Mouse (Mus musculus) thymus, postnatal 36 days (tissue): ENCODE measurements around the gene Ern1.

ENCODE experiments used
- DNase-seq, 2 experiments: peaks; one replicate each; pipeline ENCODE4 v3.0.0; 2022; ENCODE audit warnings: mixed read lengths in 2 of 2

Gene Ern1

GRCm38 (mm10) chr11:106387020-106387419 lies 100.6 kb downstream of the Ern1 start:
- peak; percentile 27 to 39 for DNase-seq

- DNase-seq = no peak
These were observed 101.2 kb downstream of the Ern1 start for GRCm38 (mm10) chr11:106386409-106386808.

- DNase-seq = no peak
These were observed 104.4 kb downstream of the Ern1 start for GRCm38 (mm10) chr11:106383051-106383790.

GRCm38 (mm10) chr11:106382424-106382823 lies 105.2 kb downstream of the Ern1 start:
- no peak for DNase-seq

- DNase-seq = no peak
These were observed 105.8 kb downstream of the Ern1 start for GRCm38 (mm10) chr11:106381883-106382282.

GRCm38 (mm10) chr11:106381011-106381410 lies 106.6 kb downstream of the Ern1 start:
- no peak for DNase-seq

GRCm38 (mm10) chr11:106374979-106375378 lies 112.7 kb downstream of the Ern1 start:
- DNase-seq = peak in 1 of 2 experiments; percentile 44

GRCm38 (mm10) chr11:106374559-106374958 lies 113.1 kb downstream of the Ern1 start:
- DNase-seq = peak; percentile 68 to 87

- DNase-seq = peak in 1 of 2 experiments; percentile 37
These were observed 113.7 kb downstream of the Ern1 start for GRCm38 (mm10) chr11:106373998-106374397.

GRCm38 (mm10) chr11:106366316-106366715 lies 121.3 kb downstream of the Ern1 start:
- DNase-seq = peak; percentile 79 to 80

- DNase-seq = no peak
These were observed 122.3 kb downstream of the Ern1 start, which contains the start of gene Prr29 for GRCm38 (mm10) chr11:106365366-106365765. TSS of gene Prr29 (plus strand) at chr11:106365472.

GRCm38 (mm10) chr11:106364712-106365111 lies 122.9 kb downstream of the Ern1 start:
- no peak for DNase-seq

GRCm38 (mm10) chr11:106359350-106359749 lies 128.3 kb downstream of the Ern1 start:
- DNase-seq = peak; percentile 46 to 53

GRCm38 (mm10) chr11:106355382-106356128 lies 132.1 kb downstream of the Ern1 start:
- peak in 1 of 2 experiments; percentile 27 for DNase-seq

GRCm38 (mm10) chr11:106354181-106354580 lies 133.5 kb downstream of the Ern1 start:
- no peak for DNase-seq

- no peak for DNase-seq
These were observed 134.5 kb downstream of the Ern1 start, which contains the start of gene Scn4a for GRCm38 (mm10) chr11:106353188-106353587. TSS of gene Scn4a (minus strand) at chr11:106353288.

GRCm38 (mm10) chr11:106351941-106352340 lies 135.7 kb downstream of the Ern1 start:
- DNase-seq = no peak

- no peak for DNase-seq
These were observed 136.4 kb downstream of the Ern1 start for GRCm38 (mm10) chr11:106351253-106351652.

- DNase-seq = no peak
These were observed 136.8 kb downstream of the Ern1 start for GRCm38 (mm10) chr11:106350853-106351252.

GRCm38 (mm10) chr11:106349772-106350171 lies 137.9 kb downstream of the Ern1 start:
- no peak for DNase-seq

GRCm38 (mm10) chr11:106344910-106345309 lies 142.7 kb downstream of the Ern1 start:
- DNase-seq = no peak
